Mouse (Mus musculus): ENCODE measurements at regions not wholly inside any gene's neighbourhood (a gene's known extent, or its start where the extent isn't known, plus 50 kb on each side); places are given as distances from the start of the nearest gene placed in this dataset.
A peak's percentile ranks its signal among the peaks of the same experiment; 100 is the strongest.

- DNase-seq (ENCODE audit: low spot score): no peak
Observed at GRCm38 (mm10) chr7:83077919-83078265, 210.8 kb downstream of the Mex3b start.

GRCm38 (mm10) chr7:83078695-83079094 lies 211.6 kb downstream of the Mex3b start:
- DNase-seq (ENCODE audit: low spot score): no peak

GRCm38 (mm10) chr7:83079842-83080241 lies 212.7 kb downstream of the Mex3b start:
- DNase-seq (ENCODE audit: low spot score): no peak

GRCm38 (mm10) chr7:83084496-83085082 lies 217.5 kb downstream of the Mex3b start:
- no peak for DNase-seq (ENCODE audit: low spot score)

- DNase-seq (ENCODE audit: low spot score): no peak
Observed at GRCm38 (mm10) chr7:83085547-83086158, 218.5 kb downstream of the Mex3b start.

GRCm38 (mm10) chr7:83087408-83087807 lies 220.3 kb downstream of the Mex3b start:
- DNase-seq (ENCODE audit: low spot score): no peak

- DNase-seq (ENCODE audit: low spot score): no peak
Observed at GRCm38 (mm10) chr7:83088125-83088524, 221.0 kb downstream of the Mex3b start.

GRCm38 (mm10) chr7:83089330-83089982 lies 222.3 kb downstream of the Mex3b start:
- peak; percentile 6 for DNase-seq (ENCODE audit: low spot score)

- no peak for DNase-seq (ENCODE audit: low spot score)
Observed at GRCm38 (mm10) chr7:83093923-83094355, 226.8 kb downstream of the Mex3b start.

GRCm38 (mm10) chr7:83094899-83095298 lies 227.8 kb downstream of the Mex3b start:
- no peak for DNase-seq (ENCODE audit: low spot score)

GRCm38 (mm10) chr7:83095593-83095992 lies 228.5 kb downstream of the Mex3b start:
- DNase-seq (ENCODE audit: low spot score): no peak

GRCm38 (mm10) chr7:83104426-83104825 lies 237.3 kb downstream of the Mex3b start:
- DNase-seq (ENCODE audit: low spot score): no peak

- no peak for DNase-seq (ENCODE audit: low spot score)
Observed at GRCm38 (mm10) chr7:83105672-83106071, 238.5 kb downstream of the Mex3b start.

- DNase-seq (ENCODE audit: low spot score): no peak
Observed at GRCm38 (mm10) chr7:83111217-83111823, 244.2 kb downstream of the Mex3b start.

- no peak for DNase-seq (ENCODE audit: low spot score)
Observed at GRCm38 (mm10) chr7:83116487-83116886, 249.4 kb downstream of the Mex3b start.

GRCm38 (mm10) chr7:83117065-83117464 lies 249.9 kb downstream of the Mex3b start:
- no peak for DNase-seq (ENCODE audit: low spot score)

GRCm38 (mm10) chr7:83126196-83126595 lies 259.1 kb downstream of the Mex3b start:
- DNase-seq (ENCODE audit: low spot score): no peak

- no peak for DNase-seq (ENCODE audit: low spot score)
Observed at GRCm38 (mm10) chr7:83140216-83140615, 273.1 kb downstream of the Mex3b start.

GRCm38 (mm10) chr7:83140658-83141057 lies 273.5 kb downstream of the Mex3b start:
- DNase-seq (ENCODE audit: low spot score): no peak

- DNase-seq (ENCODE audit: low spot score): no peak
Observed at GRCm38 (mm10) chr7:83144018-83144417, 276.9 kb downstream of the Mex3b start.

- DNase-seq (ENCODE audit: low spot score): no peak
Observed at GRCm38 (mm10) chr7:83145551-83145950, 278.4 kb downstream of the Mex3b start.

GRCm38 (mm10) chr7:83161226-83161625 lies 294.1 kb downstream of the Mex3b start:
- no peak for DNase-seq (ENCODE audit: low spot score)

- no peak for DNase-seq (ENCODE audit: low spot score)
Observed at GRCm38 (mm10) chr7:83162868-83163267, 295.7 kb downstream of the Mex3b start.

Measured in adipocyte (in vitro differentiated cells).